Mouse (Mus musculus) stomach, postnatal 0 days (tissue): ENCODE data around the gene H2-Q10.

Experiments used
- CTCF ChIP-seq: IDR thresholded peaks from 2 replicates; pipeline ENCODE4 v1.5.1; 2016; ENCODE audit warnings: antibody characterized with exemption, low read depth, mild to moderate bottlenecking, moderate library complexity
- EP300 ChIP-seq: optimal IDR thresholded peaks from 2 replicates; pipeline ENCODE3; 2016; ENCODE audit warnings: antibody characterized with exemption

DNA sequence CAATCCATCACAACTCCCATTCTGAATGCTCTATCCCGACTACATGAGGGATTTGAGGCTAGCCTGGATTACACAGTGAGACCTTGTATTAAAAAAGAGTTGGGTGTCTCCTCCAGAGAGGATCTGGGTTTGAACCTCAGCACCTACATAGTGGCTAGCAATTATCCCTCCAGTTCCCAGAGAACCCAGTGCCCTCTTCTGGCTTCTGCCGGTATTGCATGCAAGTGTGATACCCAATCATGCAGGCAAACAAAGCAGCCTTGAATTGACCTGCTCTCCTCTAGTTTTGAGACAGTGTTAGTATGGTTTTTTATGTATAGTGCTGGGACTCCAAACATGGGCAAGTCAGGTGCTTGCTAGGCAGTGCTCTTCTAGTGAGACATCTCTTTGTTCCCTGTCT lies 44.0 kb downstream of the H2-Q10 start:
- TF ChIP-seq EP300 (no peak), CTCF (peak; percentile 85)
